Mouse (Mus musculus): ENCODE results near the gene Srcin1. TPM values are rescaled to one million over a fixed set of nuclear protein-coding genes. Genes with fewer than 3 reads are reported as not detected.

The Srcin1 gene
- polyA plus RNA-seq, 1 experiment from 2014 or later = 0.64 TPM

DNA sequence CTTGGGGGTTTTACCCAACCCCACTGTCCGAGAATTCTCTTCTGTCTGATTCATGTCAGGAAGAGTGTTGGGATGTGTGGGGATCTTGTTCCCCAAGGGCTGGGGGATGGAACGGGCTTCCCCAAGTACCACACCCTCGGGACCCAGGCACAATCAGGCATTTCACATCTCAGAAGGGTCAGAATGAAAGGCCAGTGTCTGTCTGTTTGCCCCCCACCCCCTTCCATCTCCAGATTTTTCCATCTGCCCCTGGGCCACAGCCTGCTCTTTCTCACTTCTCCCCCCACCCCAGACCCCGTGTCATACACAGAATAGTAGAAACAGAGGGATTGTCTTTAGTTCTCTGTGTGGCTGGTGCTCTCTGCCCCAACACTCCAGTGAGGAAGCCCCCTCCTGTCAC lies 32.9 kb upstream of the Srcin1 start:
- Histone ChIP-seq H3K9me3 (ENCODE audit: control insufficient read depth, low read depth, low read length) (no peaks in the 10 kb centered on the region), H3K27ac (ENCODE audit: low read length) (no peak overlapping the region), H3K9ac (replicated peaks; ENCODE audit: low read depth, low read length) (no peak overlapping the region), H3K27me3 (ENCODE audit: control insufficient read depth, insufficient read depth, low read length) (no peaks in the 10 kb centered on the region), H3K4me2 (replicated peaks; ENCODE audit: low read depth, low read length) (no peak overlapping the region), H3K36me3 (ENCODE audit: control insufficient read depth, insufficient read depth, low read length) (no peaks in the 10 kb centered on the region), H3K4me1 (ENCODE audit: control insufficient read depth, insufficient read depth, low read length) (no peaks in the 10 kb centered on the region), H3K4me3 (ENCODE audit: low read depth, low read length) (no peak overlapping the region)
- WGBS = 57% methylated on average over 4 of the region's 4 CpGs
- ATAC-seq (ENCODE audit: insufficient number of reproducible peaks, insufficient read depth, low FRiP score, low read depth) = no peak

DNA sequence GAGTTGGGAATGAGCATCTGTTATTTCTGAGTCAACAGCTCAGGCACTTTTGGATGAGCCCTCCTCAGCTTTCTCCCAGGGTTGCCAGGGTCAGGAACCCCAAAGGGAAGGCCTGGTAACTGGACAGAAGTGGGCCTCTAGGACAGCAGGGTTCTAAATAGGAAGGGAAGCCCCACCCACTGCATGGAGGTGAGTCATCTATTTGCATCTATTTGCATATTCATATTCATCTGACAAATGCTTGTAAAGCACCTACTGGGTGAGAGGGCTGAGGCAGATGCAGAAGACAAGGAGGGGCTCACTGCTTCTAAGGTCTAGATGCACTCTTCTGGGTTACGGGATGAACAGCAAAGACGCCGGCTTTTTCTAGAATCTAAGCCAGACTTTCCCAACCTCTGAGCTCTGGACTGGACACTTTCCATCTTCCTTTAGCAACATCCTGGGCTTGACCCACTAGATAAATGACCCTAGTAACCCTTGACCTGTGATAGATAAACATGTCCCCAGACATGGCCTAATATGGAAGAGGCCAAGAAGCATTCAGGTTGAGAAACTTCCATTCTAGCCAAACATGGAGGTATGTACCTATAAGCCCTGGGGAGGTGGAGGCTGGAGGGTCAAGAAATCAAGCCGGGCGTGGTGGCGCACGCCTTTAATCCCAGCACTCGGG lies 31.2 kb upstream of the Srcin1 start:
- 96% methylated on average over 8 of the region's 8 CpGs for WGBS
- H3K36me3 ChIP-seq (ENCODE audit: control insufficient read depth, insufficient read depth, low read length) = no peaks in the 10 kb centered on the region
- no peaks in the 10 kb centered on the region for H3K4me1 ChIP-seq (ENCODE audit: control insufficient read depth, insufficient read depth, low read length)
- H3K9ac ChIP-seq (replicated peaks; ENCODE audit: low read depth, low read length) = no peak overlapping the region
- no peaks in the 10 kb centered on the region for H3K27me3 ChIP-seq (ENCODE audit: control insufficient read depth, insufficient read depth, low read length)
- H3K9me3 ChIP-seq (ENCODE audit: control insufficient read depth, low read depth, low read length) = no peaks in the 10 kb centered on the region
- H3K4me2 ChIP-seq (replicated peaks; ENCODE audit: low read depth, low read length) = no peak overlapping the region
- H3K4me3 ChIP-seq (ENCODE audit: low read depth, low read length) = no peak overlapping the region
- no peak overlapping the region for H3K27ac ChIP-seq (ENCODE audit: low read length)
- no peak for ATAC-seq (ENCODE audit: insufficient number of reproducible peaks, insufficient read depth, low FRiP score, low read depth)

DNA sequence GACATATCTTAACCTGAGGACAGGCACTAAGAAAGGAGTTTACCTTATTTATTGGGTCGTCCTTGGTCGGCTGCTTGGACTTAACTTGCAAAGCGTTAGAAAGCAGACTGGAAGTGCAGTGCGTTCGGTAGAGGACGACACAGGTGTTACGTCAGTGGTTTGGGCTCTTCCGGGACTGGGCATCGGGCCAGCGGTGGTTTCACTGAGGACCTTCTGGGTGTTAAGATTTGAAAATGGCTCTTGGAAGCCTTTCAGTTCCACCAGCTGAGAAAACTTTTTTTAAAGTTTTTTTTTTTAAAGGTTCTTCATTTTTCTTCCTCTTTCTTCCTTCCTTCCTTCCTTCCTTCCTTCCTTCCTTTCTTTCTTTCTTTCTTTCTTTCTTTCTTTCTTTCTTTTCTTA lies 27.9 kb upstream of the Srcin1 start:
- H3K27ac ChIP-seq (ENCODE audit: low read length) = no peak overlapping the region
- H3K4me2 ChIP-seq (replicated peaks; ENCODE audit: low read depth, low read length) = no peak overlapping the region
- ATAC-seq (ENCODE audit: insufficient number of reproducible peaks, insufficient read depth, low FRiP score, low read depth) = no peak
- H3K9me3 ChIP-seq (ENCODE audit: control insufficient read depth, low read depth, low read length) = no peaks in the 10 kb centered on the region
- no peak overlapping the region for H3K9ac ChIP-seq (replicated peaks; ENCODE audit: low read depth, low read length)
- WGBS = 53% methylated on average over 10 of the region's 10 CpGs
- H3K36me3 ChIP-seq (ENCODE audit: control insufficient read depth, insufficient read depth, low read length) = no peaks in the 10 kb centered on the region
- H3K4me3 ChIP-seq (ENCODE audit: low read depth, low read length) = no peak overlapping the region
- no peaks in the 10 kb centered on the region for H3K27me3 ChIP-seq (ENCODE audit: control insufficient read depth, insufficient read depth, low read length)
- H3K4me1 ChIP-seq (ENCODE audit: control insufficient read depth, insufficient read depth, low read length) = no peaks in the 10 kb centered on the region

DNA sequence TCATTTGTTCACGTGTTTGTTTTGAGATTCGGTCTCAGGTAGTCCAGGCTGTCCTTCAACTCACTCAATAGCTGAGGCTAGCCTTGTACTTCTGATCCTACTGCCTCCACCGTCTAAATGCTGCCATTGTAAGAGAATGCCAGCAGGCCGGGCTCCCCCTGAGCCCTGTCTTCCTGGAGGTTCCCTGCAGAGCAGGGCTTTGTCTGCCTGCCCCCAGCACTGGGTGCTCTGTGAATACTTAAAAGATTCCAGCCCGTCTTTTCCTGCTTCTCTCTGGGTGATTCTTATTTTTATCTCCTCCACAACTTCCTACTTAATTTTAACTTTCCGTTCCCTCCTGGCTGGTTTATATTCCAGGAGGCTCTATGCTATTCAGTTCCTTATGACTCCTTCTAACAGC lies 26.2 kb upstream of the Srcin1 start:
- H3K9ac ChIP-seq (replicated peaks; ENCODE audit: low read depth, low read length) = no peak overlapping the region
- H3K4me2 ChIP-seq (replicated peaks; ENCODE audit: low read depth, low read length) = no peak overlapping the region
- no peak overlapping the region for H3K27ac ChIP-seq (ENCODE audit: low read length)
- 32% methylated on average over 6 of the region's 6 CpGs for WGBS
- no peaks in the 10 kb centered on the region for H3K4me1 ChIP-seq (ENCODE audit: control insufficient read depth, insufficient read depth, low read length)
- no peaks in the 10 kb centered on the region for H3K27me3 ChIP-seq (ENCODE audit: control insufficient read depth, insufficient read depth, low read length)
- H3K9me3 ChIP-seq (ENCODE audit: control insufficient read depth, low read depth, low read length) = no peaks in the 10 kb centered on the region
- no peaks in the 10 kb centered on the region for H3K36me3 ChIP-seq (ENCODE audit: control insufficient read depth, insufficient read depth, low read length)
- ATAC-seq (ENCODE audit: insufficient number of reproducible peaks, insufficient read depth, low FRiP score, low read depth) = no peak
- no peak overlapping the region for H3K4me3 ChIP-seq (ENCODE audit: low read depth, low read length)

DNA sequence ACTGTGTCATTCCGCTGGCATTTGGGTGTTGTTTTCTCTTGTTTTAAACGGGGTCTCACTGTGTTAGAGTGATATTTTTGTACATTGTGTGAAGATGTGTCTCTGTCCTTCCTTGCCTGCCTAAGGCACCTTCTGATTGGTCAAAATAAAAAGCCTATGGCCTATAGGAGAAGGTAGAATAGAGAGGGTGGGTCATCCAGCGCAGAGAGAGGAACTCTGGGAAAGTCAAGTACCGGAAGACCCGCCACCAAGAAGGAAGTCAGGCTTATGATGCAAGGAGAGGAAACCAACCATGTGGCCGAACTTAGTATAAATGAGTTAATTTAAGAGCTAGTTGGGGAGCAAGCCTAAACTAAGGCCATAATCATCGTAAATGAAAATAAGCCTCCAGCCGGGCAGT lies 23.1 kb upstream of the Srcin1 start:
- H3K4me1 ChIP-seq (ENCODE audit: control insufficient read depth, insufficient read depth, low read length) = no peaks in the 10 kb centered on the region
- H3K36me3 ChIP-seq (ENCODE audit: control insufficient read depth, insufficient read depth, low read length) = no peaks in the 10 kb centered on the region
- H3K4me3 ChIP-seq (ENCODE audit: low read depth, low read length) = no peak overlapping the region
- WGBS = 85% methylated on average over 8 of the region's 8 CpGs
- no peak for ATAC-seq (ENCODE audit: insufficient number of reproducible peaks, insufficient read depth, low FRiP score, low read depth)
- no peaks in the 10 kb centered on the region for H3K9me3 ChIP-seq (ENCODE audit: control insufficient read depth, low read depth, low read length)
- H3K27ac ChIP-seq (ENCODE audit: low read length) = no peak overlapping the region
- no peaks in the 10 kb centered on the region for H3K27me3 ChIP-seq (ENCODE audit: control insufficient read depth, insufficient read depth, low read length)
- H3K9ac ChIP-seq (replicated peaks; ENCODE audit: low read depth, low read length) = no peak overlapping the region
- H3K4me2 ChIP-seq (replicated peaks; ENCODE audit: low read depth, low read length) = no peak overlapping the region

DNA sequence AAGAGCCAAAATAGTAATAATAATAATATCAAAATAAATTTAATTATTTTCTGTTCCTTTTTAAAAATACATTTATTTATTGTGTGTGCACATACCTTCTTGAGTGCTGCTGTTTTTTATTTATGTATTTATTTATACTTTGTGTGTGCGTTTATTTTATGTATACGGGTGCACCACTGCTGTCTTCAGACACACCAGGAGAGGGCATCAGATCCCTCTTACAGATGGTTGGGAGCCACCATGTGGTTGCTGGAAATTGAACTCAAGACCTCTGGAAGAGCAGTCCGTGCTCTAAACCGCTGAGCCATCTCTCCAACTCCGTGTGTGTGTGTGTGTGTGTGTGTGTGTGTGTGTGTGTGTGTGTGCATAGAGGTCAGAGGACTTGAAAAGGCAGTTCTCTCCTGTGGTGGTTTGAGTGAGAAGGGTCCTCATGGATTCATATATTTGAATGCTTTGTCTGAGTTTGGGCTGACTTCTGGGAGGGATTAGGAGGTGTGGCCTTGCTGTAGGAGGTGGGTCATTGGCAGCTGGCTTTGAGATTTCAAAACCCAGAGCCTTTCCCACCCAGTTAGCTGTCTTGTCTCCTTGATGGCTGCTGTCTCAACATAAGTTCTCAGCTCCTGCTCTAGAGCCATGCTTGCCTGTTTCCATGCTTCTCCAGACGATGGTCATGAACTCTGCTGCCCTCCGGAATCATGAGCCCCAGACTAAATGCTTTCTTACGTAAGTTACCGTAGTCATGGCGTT lies 22.1 kb upstream of the Srcin1 start:
- H3K4me2 ChIP-seq (replicated peaks; ENCODE audit: low read depth, low read length) = no peak overlapping the region
- H3K4me1 ChIP-seq (ENCODE audit: control insufficient read depth, insufficient read depth, low read length) = no peaks in the 10 kb centered on the region
- H3K9me3 ChIP-seq (ENCODE audit: control insufficient read depth, low read depth, low read length) = no peaks in the 10 kb centered on the region
- no peaks in the 10 kb centered on the region for H3K36me3 ChIP-seq (ENCODE audit: control insufficient read depth, insufficient read depth, low read length)
- 74% methylated on average over 10 of the region's 10 CpGs for whole genome bisulfite sequencing
- H3K27me3 ChIP-seq (ENCODE audit: control insufficient read depth, insufficient read depth, low read length) = no peaks in the 10 kb centered on the region
- H3K4me3 ChIP-seq (ENCODE audit: low read depth, low read length) = no peak overlapping the region
- no peak overlapping the region for H3K27ac ChIP-seq (ENCODE audit: low read length)
- no peak overlapping the region for H3K9ac ChIP-seq (replicated peaks; ENCODE audit: low read depth, low read length)
- no peak for ATAC-seq (ENCODE audit: insufficient number of reproducible peaks, insufficient read depth, low FRiP score, low read depth)

DNA sequence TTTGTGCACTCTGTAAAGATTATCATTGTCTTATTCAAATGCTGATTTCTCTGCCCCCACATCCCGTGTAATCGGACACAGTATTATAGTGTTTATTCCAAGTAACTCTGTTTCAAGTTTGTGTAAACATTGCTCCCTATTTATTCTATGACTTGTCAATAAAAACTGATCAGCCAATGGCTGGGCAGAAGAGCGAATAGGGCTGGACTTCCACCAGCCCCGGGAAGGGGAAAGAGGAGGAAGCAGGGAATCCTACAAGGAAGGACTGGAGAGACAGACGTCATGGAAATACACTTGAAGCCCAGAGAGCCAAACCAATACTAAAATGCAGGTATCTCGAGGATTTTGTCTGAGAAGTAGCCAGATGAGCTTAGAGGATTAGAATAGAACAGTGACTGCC lies 18.1 kb upstream of the Srcin1 start:
- H3K9me3 ChIP-seq (ENCODE audit: control insufficient read depth, low read depth, low read length) = no peaks in the 10 kb centered on the region
- WGBS = 38% methylated on average over 6 of the region's 6 CpGs
- no peak for ATAC-seq (ENCODE audit: insufficient number of reproducible peaks, insufficient read depth, low FRiP score, low read depth)

DNA sequence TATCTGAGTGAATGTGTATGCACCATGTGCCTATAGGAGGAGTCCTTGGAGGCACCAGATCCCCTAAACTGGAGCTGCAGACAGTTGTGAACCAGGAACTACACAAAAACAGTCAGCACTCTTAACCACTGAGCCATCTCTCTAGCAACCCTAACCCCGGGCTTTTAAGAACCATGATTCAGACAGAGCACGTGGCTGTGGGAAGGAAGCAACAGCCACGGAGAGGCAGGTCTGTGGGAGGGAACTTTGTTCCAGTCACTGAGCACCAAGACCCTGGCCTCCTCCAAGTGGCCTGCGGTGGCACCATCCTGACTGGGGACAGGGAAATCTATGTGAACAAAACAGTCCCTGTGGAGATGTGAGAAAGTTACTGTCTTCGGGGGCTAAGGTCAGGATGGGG lies 15.9 kb upstream of the Srcin1 start:
- no peak overlapping the region for H3K4me2 ChIP-seq (replicated peaks; ENCODE audit: low read depth, low read length)
- no peak overlapping the region for H3K9ac ChIP-seq (replicated peaks; ENCODE audit: low read depth, low read length)
- H3K27me3 ChIP-seq (ENCODE audit: control insufficient read depth, insufficient read depth, low read length) = no peaks in the 10 kb centered on the region
- no peak overlapping the region for H3K27ac ChIP-seq (ENCODE audit: low read length)
- no peak for ATAC-seq (ENCODE audit: insufficient number of reproducible peaks, insufficient read depth, low FRiP score, low read depth)
- H3K4me3 ChIP-seq (ENCODE audit: low read depth, low read length) = no peak overlapping the region
- H3K9me3 ChIP-seq (ENCODE audit: control insufficient read depth, low read depth, low read length) = no peaks in the 10 kb centered on the region
- H3K4me1 ChIP-seq (ENCODE audit: control insufficient read depth, insufficient read depth, low read length) = no peaks in the 10 kb centered on the region
- 47% methylated on average over 5 of the region's 5 CpGs for WGBS
- no peaks in the 10 kb centered on the region for H3K36me3 ChIP-seq (ENCODE audit: control insufficient read depth, insufficient read depth, low read length)

More for the DNA sequence above, 18.1 kb upstream of the Srcin1 start:
- H3K4me2 ChIP-seq (replicated peaks; ENCODE audit: low read depth, low read length) = no peak overlapping the region
- no peak overlapping the region for H3K27ac ChIP-seq (ENCODE audit: low read length)
- no peaks in the 10 kb centered on the region for H3K4me1 ChIP-seq (ENCODE audit: control insufficient read depth, insufficient read depth, low read length)
- no peak overlapping the region for H3K4me3 ChIP-seq (ENCODE audit: low read depth, low read length)
- no peak overlapping the region for H3K9ac ChIP-seq (replicated peaks; ENCODE audit: low read depth, low read length)
- no peaks in the 10 kb centered on the region for H3K36me3 ChIP-seq (ENCODE audit: control insufficient read depth, insufficient read depth, low read length)
- H3K27me3 ChIP-seq (ENCODE audit: control insufficient read depth, insufficient read depth, low read length) = no peaks in the 10 kb centered on the region
